Mouse (Mus musculus): ENCODE results near the gene Asb4. TPM values are rescaled to one million over a fixed set of nuclear protein-coding genes. Genes with fewer than 3 reads are reported as not detected.
"Not testable (repeated sequence)": the region's sequence is repeated elsewhere in the genome, so short reads cannot be mapped to it uniquely, and the experiment has no call there.

Gene Asb4
- polyA plus RNA-seq (2015; fragmentation: Nextera tagmentation; extraction: Ambion mirVana): 26.4 and 27.4 TPM in 2 replicates

DNA sequence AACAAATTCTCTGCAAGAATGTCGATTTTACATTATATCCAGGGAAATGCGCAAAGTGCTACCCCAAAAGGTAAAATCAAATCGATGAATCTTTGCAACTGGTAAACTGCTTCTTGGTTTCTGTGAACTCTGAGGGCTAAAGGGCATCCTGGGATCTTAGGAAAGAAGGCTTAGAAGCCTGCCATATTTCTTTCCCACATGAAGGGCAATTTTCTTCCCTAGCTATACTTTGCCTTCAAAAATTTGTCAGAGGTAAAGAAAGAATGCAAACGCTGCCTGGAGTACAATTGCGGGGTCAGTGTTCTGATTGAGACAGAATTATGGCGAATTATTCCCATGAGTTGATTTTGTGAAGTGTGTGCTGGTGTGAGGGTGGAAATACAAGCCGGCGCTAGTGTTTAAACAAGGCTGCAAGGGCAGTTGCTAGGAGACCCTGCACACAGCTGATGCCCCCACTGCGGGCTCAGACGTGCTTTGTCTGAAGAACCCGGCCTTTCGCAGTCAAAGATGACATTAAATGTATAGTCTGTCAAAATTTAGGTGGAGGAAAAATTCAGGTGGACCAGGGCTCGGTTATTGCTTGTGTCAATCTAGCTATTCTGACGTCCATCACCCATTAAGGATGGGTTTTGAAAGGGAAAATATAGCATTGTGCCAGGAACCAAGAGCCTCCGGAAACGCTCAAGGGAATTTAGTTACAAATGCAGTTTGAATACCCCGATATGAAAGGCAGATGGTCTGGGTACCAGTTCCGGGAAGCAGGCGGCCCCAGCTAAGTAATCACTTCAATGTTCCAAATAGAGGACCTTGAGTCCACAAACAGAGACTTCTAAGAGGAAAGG lies at the start of gene Asb4:
Gene Asb4, plus strand, starts transcription at position 51 of the 842 bp plus-strand sequence.
- WGBS: 13% methylated on average over 19 of the region's 19 CpGs
- Histone ChIP-seq H3K4me1 (replicated peaks) (peaks cover 20% of the 10 kb centered on the region), H3K27ac (peak within 1 kb of the TSS; percentile 4; the same call in 1 of the 2 replicates), H3K4me2 (peak within 1 kb of the TSS; percentile 80), H3K9ac (peak within 1 kb of the TSS; percentile 9; the same call in 1 of the 2 replicates), H3K4me3 (peak within 1 kb of the TSS; percentile 49), H3K27me3 (no peaks in the 10 kb centered on the region), H3K9me3 (replicated peaks) (no peaks in the 10 kb centered on the region), H3K36me3 (no peaks in the 10 kb centered on the region)
- ATAC-seq (replicated peaks; ENCODE audit: insufficient number of reproducible peaks, insufficient read depth, low FRiP score, low read depth): no peak

GRCm38 (mm10) chr6:5334021-5334420 lies 49.2 kb upstream of the Asb4 start:
- peak overlapping the region; percentile 45 for H3K4me2 ChIP-seq
- H3K9ac ChIP-seq: no peak overlapping the region
- no peaks in the 10 kb centered on the region for H3K4me1 ChIP-seq (replicated peaks)
- H3K27me3 ChIP-seq: no peaks in the 10 kb centered on the region
- H3K9me3 ChIP-seq (replicated peaks): no peaks in the 10 kb centered on the region
- H3K27ac ChIP-seq: no peak overlapping the region
- 68% methylated on average over 5 of the region's 5 CpGs for WGBS
- no peaks in the 10 kb centered on the region for H3K36me3 ChIP-seq
- ATAC-seq (replicated peaks; ENCODE audit: insufficient number of reproducible peaks, insufficient read depth, low FRiP score, low read depth): no peak
- H3K4me3 ChIP-seq: no peak overlapping the region

DNA sequence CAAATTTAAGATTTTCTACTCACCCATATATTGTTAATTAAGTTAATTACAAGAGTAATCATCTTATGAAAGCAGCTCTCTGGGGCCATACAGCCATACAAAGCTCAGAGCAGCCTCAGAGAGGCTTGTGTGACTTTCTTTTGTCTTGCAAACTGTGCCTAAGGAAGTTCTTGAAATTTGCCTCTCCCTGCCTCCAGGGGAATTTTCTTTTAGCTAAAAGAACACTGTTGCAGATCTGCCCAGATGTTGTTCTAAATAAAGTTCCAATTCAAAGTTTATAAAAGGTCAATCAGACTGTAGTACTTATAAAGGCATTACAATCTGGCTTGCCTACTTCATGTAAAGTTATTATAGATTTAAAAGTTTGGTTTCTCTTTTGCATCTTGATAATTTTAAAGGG lies 47.2 kb upstream of the Asb4 start:
- not testable (repeated sequence) for H3K27ac ChIP-seq; H3K9ac ChIP-seq; H3K4me1 ChIP-seq (replicated peaks); ATAC-seq (replicated peaks; ENCODE audit: insufficient number of reproducible peaks, insufficient read depth, low FRiP score, low read depth); H3K9me3 ChIP-seq (replicated peaks); H3K4me2 ChIP-seq; H3K27me3 ChIP-seq; H3K36me3 ChIP-seq; H3K4me3 ChIP-seq

- not testable (repeated sequence) for H3K9ac ChIP-seq; H3K4me2 ChIP-seq; H3K4me3 ChIP-seq; H3K27ac ChIP-seq; H3K4me1 ChIP-seq (replicated peaks); H3K9me3 ChIP-seq (replicated peaks); ATAC-seq (replicated peaks; ENCODE audit: insufficient number of reproducible peaks, insufficient read depth, low FRiP score, low read depth); H3K36me3 ChIP-seq; H3K27me3 ChIP-seq
- 88% methylated on average over 4 of the region's 4 CpGs for WGBS
These were observed 44.4 kb upstream of the Asb4 start for GRCm38 (mm10) chr6:5338781-5339180.

DNA sequence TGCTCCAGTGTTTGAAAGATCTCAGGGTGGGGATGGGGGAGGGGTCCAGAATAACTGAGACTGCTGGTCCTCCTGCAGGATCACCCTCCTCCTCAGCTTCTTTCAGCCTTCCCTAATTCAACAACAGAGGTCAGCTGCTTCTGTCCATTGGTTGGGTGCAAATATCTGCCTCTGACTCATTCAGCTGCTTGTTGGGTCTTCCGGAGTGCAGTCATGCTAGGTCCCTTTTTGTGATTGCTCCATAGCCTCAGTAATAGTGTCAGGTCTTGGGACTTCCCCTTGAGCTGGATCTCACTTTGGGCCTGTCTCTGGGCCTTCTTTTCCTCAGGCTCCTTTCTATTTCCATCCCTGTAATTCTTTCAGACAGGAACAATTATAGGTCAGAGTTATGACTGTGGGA lies 43.9 kb upstream of the Asb4 start:
- H3K9me3 ChIP-seq (replicated peaks); H3K36me3 ChIP-seq; H3K4me3 ChIP-seq; H3K4me2 ChIP-seq; H3K27me3 ChIP-seq; H3K4me1 ChIP-seq (replicated peaks); H3K9ac ChIP-seq; H3K27ac ChIP-seq; ATAC-seq (replicated peaks; ENCODE audit: insufficient number of reproducible peaks, insufficient read depth, low FRiP score, low read depth): not testable (repeated sequence)
- 67% methylated on average over 1 of the region's 1 CpGs for WGBS

GRCm38 (mm10) chr6:5344255-5344654 lies 38.9 kb upstream of the Asb4 start:
- Histone ChIP-seq H3K36me3 (no peaks in the 10 kb centered on the region), H3K9me3 (replicated peaks) (no peaks in the 10 kb centered on the region), H3K4me2 (peak overlapping the region; percentile 27; the same call in 1 of the 2 replicates), H3K27me3 (no peaks in the 10 kb centered on the region), H3K4me3 (no peak overlapping the region), H3K4me1 (replicated peaks) (peaks cover 8% of the 10 kb centered on the region), H3K27ac (peak overlapping the region; percentile 12; the same call in 1 of the 2 replicates), H3K9ac (no peak overlapping the region)
- ATAC-seq (replicated peaks; ENCODE audit: insufficient number of reproducible peaks, insufficient read depth, low FRiP score, low read depth): peak; percentile 60; the same call in 1 of the 2 replicates
- 50% methylated on average over 6 of the region's 6 CpGs for WGBS

GRCm38 (mm10) chr6:5357873-5358272 lies 25.3 kb upstream of the Asb4 start:
- Histone ChIP-seq H3K27ac (no peak overlapping the region), H3K9me3 (replicated peaks) (no peaks in the 10 kb centered on the region), H3K36me3 (no peaks in the 10 kb centered on the region), H3K4me3 (no peak overlapping the region), H3K4me1 (replicated peaks) (no peaks in the 10 kb centered on the region), H3K4me2 (no peak overlapping the region), H3K27me3 (no peaks in the 10 kb centered on the region), H3K9ac (no peak overlapping the region)
- ATAC-seq (replicated peaks; ENCODE audit: insufficient number of reproducible peaks, insufficient read depth, low FRiP score, low read depth): no peak

- no peak overlapping the region for H3K4me2 ChIP-seq
- H3K36me3 ChIP-seq: no peaks in the 10 kb centered on the region
- H3K4me1 ChIP-seq (replicated peaks): no peaks in the 10 kb centered on the region
- H3K27ac ChIP-seq: no peak overlapping the region
- no peak for ATAC-seq (replicated peaks; ENCODE audit: insufficient number of reproducible peaks, insufficient read depth, low FRiP score, low read depth)
- H3K9me3 ChIP-seq (replicated peaks): no peaks in the 10 kb centered on the region
- WGBS: 88% methylated on average over 5 of the region's 5 CpGs
- no peaks in the 10 kb centered on the region for H3K27me3 ChIP-seq
- no peak overlapping the region for H3K9ac ChIP-seq
- H3K4me3 ChIP-seq: no peak overlapping the region
These were observed 22.8 kb upstream of the Asb4 start for GRCm38 (mm10) chr6:5360402-5360801.

DNA sequence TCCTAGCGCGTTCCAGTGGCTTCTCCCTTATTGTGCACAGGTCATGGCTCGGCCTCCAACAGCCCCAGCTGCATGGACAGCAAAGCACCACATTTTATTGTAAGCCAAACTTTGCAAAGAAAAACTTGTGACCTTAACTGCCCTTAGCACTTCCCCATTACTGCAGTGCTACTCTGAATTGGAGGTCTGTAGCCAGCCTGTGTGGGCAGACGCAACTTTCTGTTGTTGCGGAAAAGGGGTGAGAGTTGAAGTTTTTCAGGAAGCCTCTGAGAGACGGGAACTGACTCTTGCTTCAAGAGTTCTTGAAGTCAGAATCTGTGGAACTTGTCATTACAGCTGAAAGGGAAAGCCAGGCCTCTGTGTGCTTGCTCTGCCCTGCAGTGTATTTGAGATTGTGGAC lies 21.2 kb upstream of the Asb4 start:
- WGBS: 74% methylated on average over 6 of the region's 6 CpGs
- Histone ChIP-seq H3K9me3 (replicated peaks) (no peaks in the 10 kb centered on the region), H3K4me2 (no peak overlapping the region), H3K4me3 (no peak overlapping the region), H3K27me3 (no peaks in the 10 kb centered on the region), H3K27ac (no peak overlapping the region), H3K36me3 (no peaks in the 10 kb centered on the region), H3K9ac (no peak overlapping the region), H3K4me1 (replicated peaks) (no peaks in the 10 kb centered on the region)
- ATAC-seq (replicated peaks; ENCODE audit: insufficient number of reproducible peaks, insufficient read depth, low FRiP score, low read depth): no peak

GRCm38 (mm10) chr6:5365845-5366244 lies 17.3 kb upstream of the Asb4 start:
- H3K27ac ChIP-seq: no peak overlapping the region
- H3K4me1 ChIP-seq (replicated peaks): no peaks in the 10 kb centered on the region
- 79% methylated on average over 5 of the region's 5 CpGs for WGBS
- H3K9ac ChIP-seq: no peak overlapping the region
- H3K36me3 ChIP-seq: no peaks in the 10 kb centered on the region
- H3K27me3 ChIP-seq: no peaks in the 10 kb centered on the region
- no peak for ATAC-seq (replicated peaks; ENCODE audit: insufficient number of reproducible peaks, insufficient read depth, low FRiP score, low read depth)
- no peaks in the 10 kb centered on the region for H3K9me3 ChIP-seq (replicated peaks)
- no peak overlapping the region for H3K4me3 ChIP-seq
- H3K4me2 ChIP-seq: no peak overlapping the region

GRCm38 (mm10) chr6:5376884-5377283 lies 6.3 kb upstream of the Asb4 start:
- no peak overlapping the region for H3K9ac ChIP-seq
- H3K27me3 ChIP-seq: no peaks in the 10 kb centered on the region
- WGBS: 82% methylated on average over 4 of the region's 4 CpGs
- H3K9me3 ChIP-seq (replicated peaks): no peaks in the 10 kb centered on the region
- no peaks in the 10 kb centered on the region for H3K36me3 ChIP-seq
- no peak for ATAC-seq (replicated peaks; ENCODE audit: insufficient number of reproducible peaks, insufficient read depth, low FRiP score, low read depth)
- peaks cover 5% of the 10 kb centered on the region; the same call in 1 of the 2 replicates for H3K4me1 ChIP-seq (replicated peaks)
- H3K4me2 ChIP-seq: no peak overlapping the region
- H3K4me3 ChIP-seq: no peak overlapping the region
- no peak overlapping the region for H3K27ac ChIP-seq

- WGBS: 83% methylated on average over 3 of the region's 3 CpGs
- no peak for ATAC-seq (replicated peaks; ENCODE audit: insufficient number of reproducible peaks, insufficient read depth, low FRiP score, low read depth)
These were observed 4.1 kb upstream of the Asb4 start for GRCm38 (mm10) chr6:5379048-5379447.

More at GRCm38 (mm10) chr6:5379048-5379447, 4.1 kb upstream of the Asb4 start:
- Histone ChIP-seq H3K4me2 (no peak overlapping the region), H3K9me3 (replicated peaks) (no peaks in the 10 kb centered on the region), H3K27me3 (no peaks in the 10 kb centered on the region), H3K27ac (no peak overlapping the region), H3K9ac (no peak overlapping the region), H3K4me3 (no peak overlapping the region), H3K4me1 (replicated peaks) (peaks cover 16% of the 10 kb centered on the region), H3K36me3 (no peaks in the 10 kb centered on the region)

All from heart, embryonic 15.5 days (tissue).